ENCODE assay signal across 8 mouse cellular contexts in genomic region chr12:16718660-16719315, GRCm38 (mm10).
DNase-seq lines count a peak whose midpoint lies in the region; ATAC-seq and TF ChIP-seq lines count a peak whose summit lies in the region.

No protein-coding gene starts in this region.

- DNase-seq in spleen, adult 2 months (ENCODE audit: low read depth in 1 of 2, low spot score in 2 of 2): peak in 1 of 2 experiments; percentile 15
- no peak for DNase-seq in spleen, postnatal 36 days (ENCODE audit: low spot score in 2 of 2)
- peak; percentile 84 for DNase-seq in brain, embryonic 14.5 days (ENCODE audit: low read depth)
- DNase-seq in forebrain, postnatal 0 days: peak; percentile 81
- peak; percentile 56 for DNase-seq in liver, embryonic 11.5 days (ENCODE audit: low spot score)
- peak; percentile 48 for DNase-seq in thymus, postnatal 25 days

- H3K27ac ChIP-seq in spleen, adult 2 months (ENCODE audit: insufficient read depth, low read length): no peak overlapping the region
- no peak overlapping the region for H3K27ac ChIP-seq in forebrain, postnatal 0 days (ENCODE audit: low read depth, low read length)
- H3K27ac ChIP-seq in intestine, embryonic 16.5 days (ENCODE audit: low read length): no peak overlapping the region
- H3K27ac ChIP-seq in liver, embryonic 11.5 days (ENCODE audit: low read depth, low read length): no peak overlapping the region
- no peak overlapping the region for H3K27ac ChIP-seq in neural tube, embryonic 15.5 days (replicated peaks)

- no peaks in the 10 kb centered on the region for H3K27me3 ChIP-seq in spleen, adult 2 months (ENCODE audit: control insufficient read depth, insufficient read depth, low read length)
- no peaks in the 10 kb centered on the region for H3K27me3 ChIP-seq in forebrain, postnatal 0 days (ENCODE audit: insufficient read depth, low read length)
- H3K27me3 ChIP-seq in intestine, embryonic 16.5 days (replicated peaks; ENCODE audit: control insufficient read depth, insufficient read depth, low read length): no peaks in the 10 kb centered on the region
- H3K27me3 ChIP-seq in liver, embryonic 11.5 days (replicated peaks; ENCODE audit: control insufficient read depth, insufficient read depth, low read length): no peaks in the 10 kb centered on the region
- no peaks in the 10 kb centered on the region for H3K27me3 ChIP-seq in neural tube, embryonic 15.5 days (replicated peaks)

- H3K36me3 ChIP-seq in spleen, adult 2 months (ENCODE audit: control insufficient read depth, insufficient read depth, low read length): no peaks in the 10 kb centered on the region
- no peaks in the 10 kb centered on the region for H3K36me3 ChIP-seq in forebrain, postnatal 0 days (ENCODE audit: insufficient read depth)
- H3K36me3 ChIP-seq in intestine, embryonic 16.5 days (ENCODE audit: control insufficient read depth, insufficient read depth, low read length): no peaks in the 10 kb centered on the region
- H3K36me3 ChIP-seq in liver, embryonic 11.5 days (ENCODE audit: control insufficient read depth, insufficient read depth, low read length): no peaks in the 10 kb centered on the region
- no peaks in the 10 kb centered on the region for H3K36me3 ChIP-seq in neural tube, embryonic 15.5 days

- H3K4me3 ChIP-seq in spleen, adult 2 months (ENCODE audit: extremely low read depth, insufficient read depth, insufficient read length): no peak overlapping the region
- H3K4me3 ChIP-seq in forebrain, postnatal 0 days (ENCODE audit: low read depth, low read length): no peak overlapping the region
- no peak overlapping the region for H3K4me3 ChIP-seq in intestine, embryonic 16.5 days (ENCODE audit: low read length)
- H3K4me3 ChIP-seq in liver, embryonic 11.5 days (ENCODE audit: low read depth, low read length): no peak overlapping the region
- H3K4me3 ChIP-seq in neural tube, embryonic 15.5 days (replicated peaks): no peak overlapping the region

- no peak overlapping the region for H3K9ac ChIP-seq in forebrain, postnatal 0 days
- no peak overlapping the region for H3K9ac ChIP-seq in intestine, embryonic 16.5 days (ENCODE audit: low read depth, low read length)
- H3K9ac ChIP-seq in liver, embryonic 11.5 days (ENCODE audit: low read depth, low read length): no peak overlapping the region
- H3K9ac ChIP-seq in neural tube, embryonic 15.5 days (replicated peaks): no peak overlapping the region

- WGBS in spleen, adult 2 months: 32% methylated on average over 8 of the region's 8 CpGs
- 49% methylated on average over 8 of the region's 8 CpGs for WGBS in forebrain, postnatal 0 days
- WGBS in intestine, embryonic 16.5 days: 42% methylated on average over 8 of the region's 8 CpGs
- 41% methylated on average over 8 of the region's 8 CpGs for WGBS in liver, embryonic 11.5 days
- WGBS in neural tube, embryonic 15.5 days: 48% methylated on average over 8 of the region's 8 CpGs

- TF ChIP-seq POLR2A in spleen, adult 2 months (IDR thresholded peaks at IDR 0.05; ENCODE audit: low read depth, low read length): no peak
- no peak for TF ChIP-seq POLR2A in brain, embryonic 14.5 days (IDR thresholded peaks at IDR 0.05; ENCODE audit: borderline replicate concordance, extremely low read depth, insufficient read depth, insufficient read length, poor library complexity, severe bottlenecking)

- peak; percentile 81 for ATAC-seq in forebrain, postnatal 0 days
- ATAC-seq in intestine, embryonic 16.5 days: peak; percentile 77
- 0 out of 2 replicates have a peak, but pooled peaks have one; percentile 46 for ATAC-seq in liver, embryonic 11.5 days (replicated peaks; ENCODE audit: low FRiP score)
- peak; percentile 68 for ATAC-seq in neural tube, embryonic 15.5 days (ENCODE audit: low FRiP score)

- H3K4me1 ChIP-seq in spleen, adult 2 months (ENCODE audit: control insufficient read depth, insufficient read depth, insufficient read length): no peaks in the 10 kb centered on the region
- no peaks in the 10 kb centered on the region for H3K4me1 ChIP-seq in forebrain, postnatal 0 days (ENCODE audit: insufficient read depth)
- peaks cover 7% of the 10 kb centered on the region; the same call in 1 of the 2 replicates for H3K4me1 ChIP-seq in intestine, embryonic 16.5 days (ENCODE audit: control insufficient read depth, insufficient read depth, low read length)
- H3K4me1 ChIP-seq in liver, embryonic 11.5 days (replicated peaks; ENCODE audit: control insufficient read depth, insufficient read depth, low read length): no peaks in the 10 kb centered on the region
- 0 out of 2 replicates have a peak, but pooled peaks cover 2% of the 10 kb centered on the region for H3K4me1 ChIP-seq in neural tube, embryonic 15.5 days

- no peak overlapping the region for H3K4me2 ChIP-seq in forebrain, postnatal 0 days (ENCODE audit: low read depth)
- no peak overlapping the region for H3K4me2 ChIP-seq in intestine, embryonic 16.5 days (ENCODE audit: low read depth, low read length)
- H3K4me2 ChIP-seq in liver, embryonic 11.5 days: no peak overlapping the region
- H3K4me2 ChIP-seq in neural tube, embryonic 15.5 days: no peak overlapping the region

- no peaks in the 10 kb centered on the region for H3K9me3 ChIP-seq in forebrain, postnatal 0 days (ENCODE audit: low read length)
- H3K9me3 ChIP-seq in intestine, embryonic 16.5 days (ENCODE audit: control insufficient read depth, low read length): no peaks in the 10 kb centered on the region
- H3K9me3 ChIP-seq in liver, embryonic 11.5 days (ENCODE audit: control insufficient read depth, low read length): no peaks in the 10 kb centered on the region
- H3K9me3 ChIP-seq in neural tube, embryonic 15.5 days (replicated peaks): no peaks in the 10 kb centered on the region

- peak; percentile 68; the same call in 1 of the 2 replicates for TF ChIP-seq CTCF in spleen, adult 2 months (IDR thresholded peaks at IDR 0.05; ENCODE audit: extremely low read depth, insufficient read depth, insufficient read length, insufficient replicate concordance)
- TF ChIP-seq CTCF in brain, embryonic 14.5 days (IDR thresholded peaks at IDR 0.05; ENCODE audit: borderline replicate concordance, extremely low read depth, insufficient read depth, insufficient read length): peak; percentile 89
- peak; percentile 91 for TF ChIP-seq CTCF in forebrain, postnatal 0 days (IDR thresholded peaks at IDR 0.05; ENCODE audit: low read depth)

Comparison
In these comparisons a context has a peak if more than half of its experiments do, and no peak if none do; other contexts are left out.
1. DNase-seq: peak in brain, embryonic 14.5 days (single experiment), forebrain, postnatal 0 days (single experiment), liver, embryonic 11.5 days (single experiment) and thymus, postnatal 25 days (single experiment); none in spleen, postnatal 36 days (0 of 2).
2. Peak in every context shown above with its lines, with median percentiles within 50 percentile points of each other: CTCF ChIP-seq and ATAC-seq.